ENCODE assay signal across 12 mouse cellular contexts in genomic region chr17:26201998-26202397, GRCm38 (mm10). TPM values are rescaled to one million over a fixed set of nuclear protein-coding genes. Genes with fewer than 3 reads are reported as not detected.
A peak's percentile ranks its signal among the peaks of the same experiment; 100 is the strongest.
DNase-seq lines count a peak whose midpoint lies in the region; ATAC-seq lines count a peak whose summit lies in the region.
"Had no signal": no experiment of that assay in that cellular context is flagged by ENCODE, and none has a peak within 500 bp of the region (broad histone marks: within the 10 kb centered on the region; RNA-seq: fewer than 3 reads in every experiment).

No protein-coding gene starts in this region.

- H3K9me3 ChIP-seq in intestine, embryonic 15.5 days: no peaks in the 10 kb centered on the region
- H3K9me3 ChIP-seq in intestine, embryonic 16.5 days (ENCODE audit: control insufficient read depth, low read length): no peaks in the 10 kb centered on the region
- H3K9me3 ChIP-seq: midbrain, embryonic 12.5 days had no signal

- H3K9ac ChIP-seq in intestine, embryonic 15.5 days: no peak overlapping the region
- no peak overlapping the region for H3K9ac ChIP-seq in intestine, embryonic 16.5 days (ENCODE audit: low read depth, low read length)

- ATAC-seq in intestine, embryonic 15.5 days: no peak
- no peak for ATAC-seq in intestine, embryonic 16.5 days
- ATAC-seq in megakaryocyte-erythroid progenitor cell, adult 5-6 weeks (replicated peaks; ENCODE audit: low FRiP score, low TSS enrichment, poor library complexity, severe bottlenecking): no peak

- no peak overlapping the region for H3K4me3 ChIP-seq in intestine, embryonic 15.5 days (replicated peaks)
- H3K4me3 ChIP-seq in intestine, embryonic 16.5 days (ENCODE audit: low read length): no peak overlapping the region

- H3K4me2 ChIP-seq in intestine, embryonic 15.5 days (replicated peaks): peak overlapping the region; percentile 99
- H3K4me2 ChIP-seq in intestine, embryonic 16.5 days (ENCODE audit: low read depth, low read length): no peak overlapping the region

- H3K27ac ChIP-seq in intestine, embryonic 15.5 days: no peak overlapping the region
- H3K27ac ChIP-seq in intestine, embryonic 16.5 days (ENCODE audit: low read length): no peak overlapping the region
- H3K27ac ChIP-seq: heart, adult 2 months; kidney, postnatal 0 days; midbrain, embryonic 12.5 days had no signal

- peaks cover 21% of the 10 kb centered on the region for H3K4me1 ChIP-seq in intestine, embryonic 15.5 days (replicated peaks)
- peaks cover 15% of the 10 kb centered on the region for H3K4me1 ChIP-seq in intestine, embryonic 16.5 days (ENCODE audit: control insufficient read depth, insufficient read depth, low read length)

- no peaks in the 10 kb centered on the region for H3K36me3 ChIP-seq in intestine, embryonic 15.5 days
- H3K36me3 ChIP-seq in intestine, embryonic 16.5 days (ENCODE audit: control insufficient read depth, insufficient read depth, low read length): peaks cover 2% of the 10 kb centered on the region; the same call in 1 of the 2 replicates

- H3K27me3 ChIP-seq in intestine, embryonic 15.5 days (replicated peaks): peaks cover 45% of the 10 kb centered on the region
- H3K27me3 ChIP-seq in intestine, embryonic 16.5 days (replicated peaks; ENCODE audit: control insufficient read depth, insufficient read depth, low read length): peaks cover 16% of the 10 kb centered on the region; the same call in 1 of the 2 replicates

- DNase-seq in adrenal gland, adult (ENCODE audit: inconsistent age in 2 of 2, low spot score in 1 of 2): peak; percentile 67 to 83
- no peak for DNase-seq in adrenal gland, adult 18-20 months (ENCODE audit: low spot score in 2 of 2)
- DNase-seq in spleen, postnatal 10 days (ENCODE audit: low spot score in 2 of 2): peak; percentile 32 to 51
- DNase-seq in spleen, postnatal 36 days (ENCODE audit: low spot score in 2 of 2): no peak
- DNase-seq in cerebellum, postnatal 36 days: no peak

RNA-seq across cellular contexts. Expression of gene Rgs11, which starts 0.8 kb away (rescaled TPM):
- total RNA-seq in adrenal gland, adult 18-20 months (2021): 10 to 100 TPM; 40.8 to 47.1 TPM
- 11.8 and 19.3 TPM in 2 replicates for polyA plus RNA-seq in intestine, embryonic 15.5 days (2015; fragmentation: Nextera tagmentation; extraction: Ambion mirVana)
- 13.4 and 15.2 TPM in 2 replicates for polyA plus RNA-seq in intestine, embryonic 16.5 days (2015; fragmentation: Nextera tagmentation; extraction: Ambion mirVana)
- total RNA-seq in megakaryocyte-erythroid progenitor cell, adult 5-6 weeks (2014; fragmentation: Nextera tagmentation): 1.4 TPM in 1 of 2 replicates, not detected in the other
- total RNA-seq in megakaryocyte-erythroid progenitor cell, adult 5-6 weeks (2017): not detected in 2 replicates

RNA-seq across cellular contexts. Expression of gene Pdia2, which starts 3.1 kb away (rescaled TPM):
- total RNA-seq in adrenal gland, adult 18-20 months (2021): under 1 TPM; 0.70 to 0.96 TPM
- 36.4 and 126 TPM in 2 replicates for polyA plus RNA-seq in intestine, embryonic 15.5 days (2015; fragmentation: Nextera tagmentation; extraction: Ambion mirVana)
- polyA plus RNA-seq in intestine, embryonic 16.5 days (2015; fragmentation: Nextera tagmentation; extraction: Ambion mirVana): 104 and 149 TPM in 2 replicates
- total RNA-seq in megakaryocyte-erythroid progenitor cell, adult 5-6 weeks (2014; fragmentation: Nextera tagmentation): 14.1 and 22.5 TPM in 2 replicates
- total RNA-seq in megakaryocyte-erythroid progenitor cell, adult 5-6 weeks (2017): 6.6 and 13.9 TPM in 2 replicates
- total RNA-seq: heart, adult 2 months had no signal
- polyA plus RNA-seq: heart, adult 2 months had no signal

RNA-seq across cellular contexts. Expression of gene Arhgdig, which starts 5.6 kb away (rescaled TPM):
- 10 to 100 TPM; 12.7 to 13.2 TPM for total RNA-seq in adrenal gland, adult 18-20 months (2021)
- polyA plus RNA-seq in intestine, embryonic 15.5 days (2015; fragmentation: Nextera tagmentation; extraction: Ambion mirVana): 53.4 and 94.1 TPM in 2 replicates
- 14.8 and 17.3 TPM in 2 replicates for polyA plus RNA-seq in intestine, embryonic 16.5 days (2015; fragmentation: Nextera tagmentation; extraction: Ambion mirVana)
- total RNA-seq in megakaryocyte-erythroid progenitor cell, adult 5-6 weeks (2014; fragmentation: Nextera tagmentation): 6.3 and 10.4 TPM in 2 replicates
- total RNA-seq in megakaryocyte-erythroid progenitor cell, adult 5-6 weeks (2017): 1.0 and 4.5 TPM in 2 replicates
- total RNA-seq: common myeloid progenitor, adult 5-6 weeks had no signal

RNA-seq across cellular contexts. Expression of gene Fam234a, which starts 42.0 kb away (rescaled TPM):
- 100 to 1,000 TPM; 112 to 124 TPM for total RNA-seq in adrenal gland, adult 18-20 months (2021)
- 89.5 and 101 TPM in 2 replicates for polyA plus RNA-seq in intestine, embryonic 15.5 days (2015; fragmentation: Nextera tagmentation; extraction: Ambion mirVana)
- polyA plus RNA-seq in intestine, embryonic 16.5 days (2015; fragmentation: Nextera tagmentation; extraction: Ambion mirVana): 123 and 129 TPM in 2 replicates
- total RNA-seq in megakaryocyte-erythroid progenitor cell, adult 5-6 weeks (2014; fragmentation: Nextera tagmentation): 5.5 and 6.2 TPM in 2 replicates
- 4.6 and 5.3 TPM in 2 replicates for total RNA-seq in megakaryocyte-erythroid progenitor cell, adult 5-6 weeks (2017)

RNA-seq across cellular contexts. Expression of gene Luc7l, which starts 50.7 kb away (rescaled TPM):
- total RNA-seq in adrenal gland, adult 18-20 months (2021): 10 to 100 TPM; 61.9 to 81.4 TPM
- 82.9 and 93.8 TPM in 2 replicates for polyA plus RNA-seq in intestine, embryonic 15.5 days (2015; fragmentation: Nextera tagmentation; extraction: Ambion mirVana)
- polyA plus RNA-seq in intestine, embryonic 16.5 days (2015; fragmentation: Nextera tagmentation; extraction: Ambion mirVana): 68.2 and 72.2 TPM in 2 replicates
- total RNA-seq in megakaryocyte-erythroid progenitor cell, adult 5-6 weeks (2014; fragmentation: Nextera tagmentation): 92.6 and 106 TPM in 2 replicates
- total RNA-seq in megakaryocyte-erythroid progenitor cell, adult 5-6 weeks (2017): 156 and 197 TPM in 2 replicates

Comparison
In these comparisons a context has a peak if more than half of its experiments do, and no peak if none do; other contexts are left out.
1. DNase-seq: peak in adrenal gland, adult (2 of 2) and spleen, postnatal 10 days (2 of 2); none in adrenal gland, adult 18-20 months (0 of 2), spleen, postnatal 36 days (0 of 2) and cerebellum, postnatal 36 days (0 of 2).
2. RNA of gene Rgs11, which starts 0.8 kb away (total RNA-seq): 40.8 to 47.1 TPM in adrenal gland, adult 18-20 months; 1.4 TPM in megakaryocyte-erythroid progenitor cell, adult 5-6 weeks; every median in the first group is over 10 times any median in the second.